Mouse (Mus musculus) embryonic facial prominence, embryonic 14.5 days (tissue): ENCODE measurements around the gene Sema3f. TPM values are rescaled to one million over a fixed set of nuclear protein-coding genes. Genes with fewer than 3 reads are reported as not detected.
A peak's percentile ranks its signal among the peaks of the same experiment; 100 is the strongest.

Experiments
- ATAC-seq: fragments of 200-750 bp; cut with Nextera tagmentation; 2 replicates; pipeline ENCODE4 v1.8.0; 2017; ENCODE audit warnings: low read depth, moderate number of reproducible peaks, moderate TSS enrichment
- DNase-seq: peaks from one replicate; pipeline ENCODE4 v3.0.0-alpha.2; 2015; ENCODE audit warnings: low spot score
- H3K27ac ChIP-seq: fragments of 300-500 bp; sonication (generic); replicated peaks from 2 replicates; pipeline ENCODE4 v1.5.1; 2014; ENCODE audit warnings: low read depth, mild to moderate bottlenecking, low read length, moderate library complexity
- H3K27me3 ChIP-seq: fragments of 300-500 bp; sonication (generic); replicated peaks from 2 replicates; pipeline ENCODE4 v1.6.1; 2014; ENCODE audit warnings: low read length; ENCODE audit not compliant: control insufficient read depth, insufficient read depth
- H3K36me3 ChIP-seq: fragments of 300-500 bp; sonication (generic); 2 replicates; pipeline ENCODE4 v1.6.1; 2014; ENCODE audit warnings: low read length, mixed read lengths; ENCODE audit not compliant: control insufficient read depth, insufficient read depth
- H3K4me1 ChIP-seq: fragments of 300-500 bp; sonication (generic); 2 replicates; pipeline ENCODE4 v1.6.1; 2014; ENCODE audit warnings: antibody characterized with exemption, low read length; ENCODE audit not compliant: control insufficient read depth, insufficient read depth
- H3K4me2 ChIP-seq: fragments of 300-500 bp; sonication (generic); 2 replicates; pipeline ENCODE4 v1.6.1; 2014; ENCODE audit warnings: low read depth, mild to moderate bottlenecking, low read length, moderate library complexity, mixed read lengths
- H3K4me3 ChIP-seq: fragments of 300-500 bp; sonication (generic); 2 replicates; pipeline ENCODE4 v1.5.1; 2014; ENCODE audit warnings: low read depth, mild to moderate bottlenecking, low read length
- H3K9ac ChIP-seq: fragments of 300-500 bp; sonication (generic); 2 replicates; pipeline ENCODE4 v1.6.1; 2014; ENCODE audit warnings: low read depth, mild to moderate bottlenecking, low read length, moderate library complexity, mixed read lengths
- H3K9me3 ChIP-seq: fragments of 300-500 bp; sonication (generic); 2 replicates; pipeline ENCODE4 v1.6.1; 2016; ENCODE audit warnings: low read length; ENCODE audit not compliant: control insufficient read depth
- WGBS: fragments of 180-500 bp; shearing (Covaris S2); extraction: QIAGEN DNeasy Blood & Tissue Kit; methylation state at CpG from one replicate; pipeline ENCODE4 v1.1.7; 2014; 5-methylcytosine and 5-hydroxymethylcytosine counted together
- polyA plus RNA-seq: library from polyadenylated mRNA; unstranded; fragments of >200 nt; fragmentation: Nextera tagmentation; extraction: Ambion mirVana; gene quantifications from 2 replicates; pipeline ENCODE4 v1.2.1, GENCODE M21; 2014

Sema3f gene
- polyA plus RNA-seq, 1 experiment from 2014 or later, result 32.8 TPM

- H3K4me1 ChIP-seq, result peaks cover 73% of the 10 kb centered on the region
- no peaks in the 10 kb centered on the region for H3K27me3 ChIP-seq
- no peaks in the 10 kb centered on the region for H3K9me3 ChIP-seq
- no peak for ATAC-seq
- H3K4me2 ChIP-seq, result peak overlapping the region; percentile 32
- H3K27ac ChIP-seq, result peak overlapping the region; percentile 74
- no peak overlapping the region for H3K4me3 ChIP-seq
- WGBS, result 7% methylated on average over 9 of the region's 9 CpGs
- peaks cover 60% of the 10 kb centered on the region for H3K36me3 ChIP-seq
- H3K9ac ChIP-seq, result peak overlapping the region; percentile 42; the same call in 1 of the 2 replicates
- no peak for DNase-seq
Measured at GRCm38 (mm10) chr9:107699376-107699980, 10.8 kb downstream of the Sema3f start.

- Histone ChIP-seq H3K27me3 (no peaks in the 10 kb centered on the region), H3K9ac (peak overlapping the region; percentile 42; the same call in 1 of the 2 replicates), H3K27ac (peak overlapping the region; percentile 25; the same call in 1 of the 2 replicates), H3K36me3 (peaks cover 58% of the 10 kb centered on the region), H3K9me3 (no peaks in the 10 kb centered on the region), H3K4me1 (peaks cover 65% of the 10 kb centered on the region), H3K4me3 (no peak overlapping the region), H3K4me2 (peak overlapping the region; percentile 32)
- DNase-seq, result no peak
- no peak for ATAC-seq
- 26% methylated on average over 8 of the region's 14 CpGs for whole genome bisulfite sequencing
Measured at GRCm38 (mm10) chr9:107698611-107699190, 11.6 kb downstream of the Sema3f start.

- H3K36me3 ChIP-seq, result peaks cover 58% of the 10 kb centered on the region
- H3K9me3 ChIP-seq, result no peaks in the 10 kb centered on the region
- peaks cover 61% of the 10 kb centered on the region for H3K4me1 ChIP-seq
- H3K4me2 ChIP-seq, result no peak overlapping the region; the same call in 1 of the 2 replicates
- ATAC-seq (no peak), DNase-seq (no peak)
- 19% methylated on average over 14 of the region's 14 CpGs for WGBS
- no peak overlapping the region for H3K9ac ChIP-seq
- 0 out of 2 replicates have a peak overlapping the region, but pooled peaks have one; percentile 25 for H3K27ac ChIP-seq
- no peaks in the 10 kb centered on the region for H3K27me3 ChIP-seq
- no peak overlapping the region for H3K4me3 ChIP-seq
Measured at GRCm38 (mm10) chr9:107697811-107698521, 12.3 kb downstream of the Sema3f start.

- Histone ChIP-seq H3K9ac (no peak overlapping the region), H3K27ac (no peak overlapping the region), H3K36me3 (peaks cover 64% of the 10 kb centered on the region), H3K4me2 (no peak overlapping the region), H3K27me3 (no peaks in the 10 kb centered on the region), H3K9me3 (no peaks in the 10 kb centered on the region), H3K4me1 (peaks cover 52% of the 10 kb centered on the region), H3K4me3 (no peak overlapping the region)
- 44% methylated on average over 9 of the region's 9 CpGs for WGBS
- DNase-seq, result no peak
- ATAC-seq, result no peak
Measured at GRCm38 (mm10) chr9:107696845-107697610, 13.2 kb downstream of the Sema3f start.

- peaks cover 73% of the 10 kb centered on the region for H3K36me3 ChIP-seq
- H3K27me3 ChIP-seq, result no peaks in the 10 kb centered on the region
- H3K9me3 ChIP-seq, result no peaks in the 10 kb centered on the region
- WGBS, result 33% methylated on average over 6 of the region's 6 CpGs
- peaks cover 45% of the 10 kb centered on the region for H3K4me1 ChIP-seq
- H3K9ac ChIP-seq, result no peak overlapping the region
- no peak overlapping the region for H3K4me2 ChIP-seq
- no peak for ATAC-seq
- no peak overlapping the region for H3K4me3 ChIP-seq
- no peak for DNase-seq
- no peak overlapping the region for H3K27ac ChIP-seq
Measured at GRCm38 (mm10) chr9:107696106-107696479, 14.2 kb downstream of the Sema3f start.

- no peak overlapping the region for H3K4me2 ChIP-seq
- no peak overlapping the region for H3K4me3 ChIP-seq
- H3K4me1 ChIP-seq, result peaks cover 39% of the 10 kb centered on the region
- no peaks in the 10 kb centered on the region for H3K9me3 ChIP-seq
- no peak for DNase-seq
- ATAC-seq, result no peak
- H3K27me3 ChIP-seq, result no peaks in the 10 kb centered on the region
- no peak overlapping the region for H3K27ac ChIP-seq
- WGBS, result 87% methylated on average over 12 of the region's 12 CpGs
- peaks cover 73% of the 10 kb centered on the region for H3K36me3 ChIP-seq
- H3K9ac ChIP-seq, result no peak overlapping the region
Measured at GRCm38 (mm10) chr9:107695441-107696105, 14.7 kb downstream of the Sema3f start.

GRCm38 (mm10) chr9:107694627-107695026, 15.6 kb downstream of the Sema3f start:
- H3K4me2 ChIP-seq, result no peak overlapping the region
- H3K4me1 ChIP-seq, result peaks cover 30% of the 10 kb centered on the region
- H3K9ac ChIP-seq, result no peak overlapping the region
- peaks cover 77% of the 10 kb centered on the region for H3K36me3 ChIP-seq
- WGBS, result 71% methylated on average over 5 of the region's 7 CpGs
- DNase-seq (no peak), ATAC-seq (no peak)
- no peak overlapping the region for H3K4me3 ChIP-seq
- H3K9me3 ChIP-seq, result no peaks in the 10 kb centered on the region
- H3K27me3 ChIP-seq, result no peaks in the 10 kb centered on the region
- no peak overlapping the region for H3K27ac ChIP-seq

- Histone ChIP-seq H3K27me3 (no peaks in the 10 kb centered on the region), H3K9ac (no peak overlapping the region), H3K27ac (no peak overlapping the region), H3K9me3 (no peaks in the 10 kb centered on the region), H3K4me1 (peaks cover 19% of the 10 kb centered on the region), H3K4me3 (no peak overlapping the region), H3K4me2 (no peak overlapping the region), H3K36me3 (peaks cover 82% of the 10 kb centered on the region)
- no peak for DNase-seq
- ATAC-seq, result no peak
- WGBS, result 61% methylated on average over 4 of the region's 4 CpGs
Measured at GRCm38 (mm10) chr9:107693433-107693987, 16.8 kb downstream of the Sema3f start.
